Mouse (Mus musculus) forebrain, embryonic 11.5 days (tissue): ENCODE results near the gene Agtrap. TPM values are rescaled to one million over a fixed set of nuclear protein-coding genes. Genes with fewer than 3 reads are reported as not detected.

ENCODE experiments used
- ATAC-seq: fragments of 200-750 bp; cut with Nextera tagmentation; replicated peaks from 2 replicates; pipeline ENCODE4 v1.8.0; 2017; ENCODE audit warnings: moderate TSS enrichment; ENCODE audit not compliant: low FRiP score
- DNase-seq: peaks from one replicate; pipeline ENCODE4 v3.0.0-alpha.2; 2017; ENCODE audit warnings: low spot score
- H3K27ac ChIP-seq: fragments of 300-500 bp; sonication (generic); 2 replicates; pipeline ENCODE4 v1.5.1; 2014; ENCODE audit warnings: low read depth, low read length
- H3K27me3 ChIP-seq: fragments of 300-500 bp; sonication (generic); 2 replicates; pipeline ENCODE4 v1.6.1; 2014; ENCODE audit warnings: mild to moderate bottlenecking, low read length, mixed read lengths; ENCODE audit not compliant: control insufficient read depth, insufficient read depth
- H3K36me3 ChIP-seq: fragments of 300-500 bp; sonication (generic); 2 replicates; pipeline ENCODE4 v1.6.1; 2014; ENCODE audit warnings: mild to moderate bottlenecking, low read length, moderate library complexity, mixed read lengths; ENCODE audit not compliant: control insufficient read depth, insufficient read depth
- H3K4me1 ChIP-seq: fragments of 300-500 bp; sonication (generic); replicated peaks from 2 replicates; pipeline ENCODE4 v1.6.1; 2014; ENCODE audit warnings: low read length, mixed read lengths; ENCODE audit not compliant: control insufficient read depth, insufficient read depth
- H3K4me2 ChIP-seq: fragments of 300-500 bp; sonication (generic); 2 replicates; pipeline ENCODE4 v1.6.1; 2014; ENCODE audit warnings: low read depth, mild to moderate bottlenecking, low read length, moderate library complexity, mixed read lengths; ENCODE audit not compliant: severe bottlenecking
- H3K4me3 ChIP-seq: fragments of 300-500 bp; sonication (generic); 2 replicates; pipeline ENCODE4 v1.5.1; 2014; ENCODE audit warnings: low read depth, low read length
- H3K9ac ChIP-seq: fragments of 300-500 bp; sonication (generic); 2 replicates; pipeline ENCODE4 v1.6.1; 2014; ENCODE audit warnings: low read length
- H3K9me3 ChIP-seq: fragments of 300-500 bp; sonication (generic); 2 replicates; pipeline ENCODE4 v1.6.1; 2016; ENCODE audit warnings: low read length, mixed read lengths; ENCODE audit not compliant: control insufficient read depth
- WGBS: fragments of 180-500 bp; shearing (Covaris S2); extraction: QIAGEN DNeasy Blood & Tissue Kit; methylation state at CpG from one replicate; pipeline ENCODE4 v1.1.7; 2014; 5-methylcytosine and 5-hydroxymethylcytosine counted together
- polyA plus RNA-seq: library from polyadenylated mRNA; unstranded; fragments of >200 nt; fragmentation: Nextera tagmentation; extraction: Ambion mirVana; gene quantifications from 2 replicates; pipeline ENCODE4 v1.2.1, GENCODE M21; 2014

Agtrap gene
- polyA plus RNA-seq, 1 experiment from 2014 or later: 15.0 TPM

DNA sequence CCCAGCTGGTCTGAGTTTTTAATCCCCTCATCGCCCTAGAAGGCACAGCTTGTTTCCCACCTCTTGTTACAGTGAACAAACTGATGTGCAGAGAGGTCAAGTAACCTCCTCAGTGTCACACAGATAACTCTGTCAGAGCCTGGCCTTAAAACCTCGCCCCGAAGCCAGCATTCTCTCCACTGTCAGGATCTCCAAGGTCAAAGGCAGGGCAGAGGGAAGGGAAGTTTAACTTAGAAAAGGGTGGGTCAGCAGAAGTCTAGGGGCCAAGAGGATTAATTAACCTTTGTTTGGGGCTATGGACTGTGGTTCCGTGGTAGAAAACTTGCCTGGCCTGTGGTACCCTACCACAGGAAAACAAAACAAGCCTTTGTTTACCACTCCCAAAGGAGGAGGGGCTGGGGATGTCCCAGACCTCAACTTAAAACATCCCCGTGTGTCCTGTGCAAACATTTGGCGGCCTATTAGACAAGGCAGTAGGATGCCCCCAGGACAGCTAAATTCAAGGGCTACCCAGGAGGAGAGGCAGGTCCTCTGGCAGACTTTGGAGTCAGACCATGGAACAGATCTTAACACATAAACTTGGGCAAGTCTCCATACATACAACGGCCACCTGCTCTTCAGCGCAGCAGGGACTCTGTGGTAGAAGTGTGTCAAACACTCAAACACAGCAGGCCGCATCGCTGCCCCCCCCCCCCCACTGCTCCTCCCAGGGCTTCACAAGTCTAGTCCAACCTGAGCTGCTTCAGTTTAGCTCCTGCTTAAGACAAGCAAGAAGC is 2.5 kb downstream of the Agtrap start:
- 41% methylated on average over 10 of the region's 10 CpGs for WGBS
- H3K4me2 ChIP-seq: no peak overlapping the region
- H3K9ac ChIP-seq: no peak overlapping the region
- ATAC-seq (no peak), DNase-seq (no peak)
- H3K4me3 ChIP-seq: no peak overlapping the region
- no peaks in the 10 kb centered on the region for H3K27me3 ChIP-seq
- H3K36me3 ChIP-seq: no peaks in the 10 kb centered on the region
- peaks cover 12% of the 10 kb centered on the region; the same call in 1 of the 2 replicates for H3K4me1 ChIP-seq
- no peak overlapping the region for H3K27ac ChIP-seq
- H3K9me3 ChIP-seq: no peaks in the 10 kb centered on the region

DNA sequence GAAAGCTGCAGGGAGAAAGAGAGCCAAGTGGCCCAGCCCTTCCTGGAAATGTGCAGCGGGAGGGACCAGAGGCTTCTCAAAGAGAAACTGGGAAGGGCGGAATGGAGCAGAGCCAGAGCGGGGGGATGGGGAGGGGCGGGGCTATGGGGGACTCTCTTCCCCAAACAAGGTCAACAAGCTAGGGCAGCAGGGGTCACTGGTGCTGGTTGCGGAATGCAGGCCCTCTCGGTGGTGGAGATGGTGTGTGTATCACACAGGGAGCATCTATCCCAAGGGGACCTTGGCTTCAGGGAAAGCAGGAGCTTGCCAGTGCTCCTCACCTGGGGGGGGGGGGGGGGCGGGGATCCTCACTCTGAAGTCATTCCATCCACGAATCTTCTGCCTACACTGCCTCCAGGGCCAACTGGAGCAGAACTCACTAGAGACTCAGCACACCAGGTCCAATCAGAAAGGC is 3.5 kb downstream of the Agtrap start:
- Histone ChIP-seq H3K4me1 (peaks cover 12% of the 10 kb centered on the region; the same call in 1 of the 2 replicates), H3K4me2 (no peak overlapping the region), H3K9me3 (no peaks in the 10 kb centered on the region), H3K9ac (no peak overlapping the region), H3K4me3 (no peak overlapping the region), H3K27me3 (no peaks in the 10 kb centered on the region), H3K27ac (no peak overlapping the region), H3K36me3 (no peaks in the 10 kb centered on the region)
- DNase-seq (no peak), ATAC-seq (no peak)
- WGBS: 10% methylated on average over 7 of the region's 8 CpGs

DNA sequence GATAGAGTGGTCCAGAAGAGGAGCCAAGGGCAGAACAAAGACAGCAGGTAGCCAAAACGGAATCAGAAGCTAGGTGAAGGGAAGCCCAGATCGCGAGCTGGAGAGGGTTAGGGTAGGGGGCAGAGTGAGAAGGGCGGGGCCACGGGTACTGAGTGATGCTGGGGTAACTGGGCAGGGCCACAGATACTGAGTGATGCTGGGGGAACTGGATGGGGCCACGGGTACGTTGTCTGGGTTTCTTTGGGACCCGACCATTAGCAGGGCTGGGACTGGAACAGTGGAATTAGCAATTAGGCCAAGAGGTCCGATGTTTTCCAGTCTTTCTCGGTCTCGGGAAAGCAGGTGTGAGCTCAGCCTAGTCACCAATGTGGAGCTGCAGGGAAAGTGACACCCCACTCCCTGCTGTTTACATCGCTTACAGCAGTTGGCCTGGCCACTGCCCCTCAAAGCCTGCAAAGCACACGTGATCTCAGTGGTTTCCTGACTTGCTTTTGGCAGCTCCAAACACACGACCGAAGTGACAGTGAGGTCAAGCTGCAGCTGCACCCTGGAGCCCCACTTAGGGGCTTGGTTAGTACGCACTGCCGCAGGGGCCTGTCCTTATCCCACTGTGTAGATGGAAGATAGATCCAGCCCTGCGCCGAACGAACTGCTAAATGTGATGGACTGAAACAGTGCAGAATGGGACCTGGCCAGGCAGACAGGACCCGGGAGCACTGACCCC is 4.5 kb downstream of the Agtrap start:
- Histone ChIP-seq H3K27ac (no peak overlapping the region), H3K9me3 (no peaks in the 10 kb centered on the region), H3K9ac (no peak overlapping the region), H3K4me3 (no peak overlapping the region), H3K36me3 (no peaks in the 10 kb centered on the region), H3K4me1 (peaks cover 11% of the 10 kb centered on the region; the same call in 1 of the 2 replicates), H3K27me3 (no peaks in the 10 kb centered on the region), H3K4me2 (no peak overlapping the region)
- WGBS: 67% methylated on average over 21 of the region's 21 CpGs
- no peak for DNase-seq
- ATAC-seq: no peak

DNA sequence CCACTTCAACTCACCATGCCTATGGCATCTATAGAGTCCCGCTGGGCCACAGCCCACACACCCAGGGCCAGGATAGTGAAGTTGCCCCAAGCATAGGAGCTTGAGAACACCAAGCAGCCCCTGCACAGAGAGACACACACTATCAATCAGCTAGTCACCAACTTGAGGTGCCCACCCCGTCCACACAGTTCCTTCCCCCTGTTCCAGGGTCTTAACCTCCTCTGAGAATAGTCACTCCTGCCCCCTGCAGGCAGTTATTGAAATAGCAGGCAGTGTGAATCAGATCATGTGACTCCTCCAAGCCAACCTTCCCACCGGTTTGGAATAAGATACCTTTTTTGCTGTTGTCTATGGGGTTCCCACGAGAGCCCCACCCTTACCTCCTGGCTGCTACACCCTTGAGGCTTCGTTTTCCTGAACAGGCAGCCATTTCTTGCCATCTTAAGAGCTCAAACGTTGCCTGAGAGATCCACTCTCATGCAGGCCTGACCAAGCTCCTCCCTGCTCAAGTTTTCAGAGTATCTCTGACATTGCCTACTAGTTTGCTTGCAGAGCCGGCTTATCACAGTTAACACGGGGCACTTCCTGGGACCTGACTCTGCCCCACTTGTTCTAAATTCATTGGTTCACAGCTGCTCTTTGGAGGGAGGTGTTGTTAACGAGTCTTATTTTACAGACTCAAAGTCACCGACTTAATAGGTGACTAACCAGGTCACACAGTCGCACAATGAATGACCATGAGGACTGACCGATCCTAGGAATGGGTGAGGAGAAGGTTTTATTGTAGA is 5.4 kb downstream of the Agtrap start:
- no peaks in the 10 kb centered on the region for H3K9me3 ChIP-seq
- H3K27me3 ChIP-seq: no peaks in the 10 kb centered on the region
- H3K4me3 ChIP-seq: no peak overlapping the region
- H3K36me3 ChIP-seq: no peaks in the 10 kb centered on the region
- no peak overlapping the region for H3K4me2 ChIP-seq
- DNase-seq (peak; percentile 81), ATAC-seq (peak; percentile 34; the same call in 1 of the 2 replicates)
- WGBS: 53% methylated on average over 12 of the region's 12 CpGs
- H3K4me1 ChIP-seq: peaks cover 6% of the 10 kb centered on the region; the same call in 1 of the 2 replicates
- no peak overlapping the region for H3K9ac ChIP-seq
- H3K27ac ChIP-seq: no peak overlapping the region

DNA sequence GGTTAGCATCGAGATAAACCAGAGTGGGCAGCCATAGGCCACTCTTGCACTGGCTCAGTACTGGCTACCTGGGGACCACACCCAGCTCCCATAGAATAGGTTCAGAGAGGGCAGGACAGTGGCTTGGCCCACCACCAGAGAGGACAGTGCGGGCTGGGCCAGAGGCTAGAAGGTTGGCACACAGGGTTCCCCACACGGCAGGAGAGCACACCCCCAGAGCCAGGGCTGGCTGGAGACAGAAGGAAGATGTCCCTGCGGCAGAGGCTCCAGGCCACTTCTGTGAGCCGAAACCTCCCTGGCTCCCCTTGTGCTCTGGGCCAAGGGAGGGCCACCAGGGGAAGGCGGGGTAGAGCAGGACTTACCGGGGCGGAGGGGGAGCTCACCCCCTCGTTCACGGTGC is 6.6 kb downstream of the Agtrap start:
- H3K36me3 ChIP-seq: no peaks in the 10 kb centered on the region
- no peak for DNase-seq
- H3K27ac ChIP-seq: no peak overlapping the region
- 93% methylated on average over 10 of the region's 10 CpGs for WGBS
- 0 out of 2 replicates have a peak, but pooled peaks cover 2% of the 10 kb centered on the region for H3K4me1 ChIP-seq
- no peaks in the 10 kb centered on the region for H3K27me3 ChIP-seq
- H3K9ac ChIP-seq: no peak overlapping the region
- no peak for ATAC-seq
- H3K4me2 ChIP-seq: no peak overlapping the region
- H3K9me3 ChIP-seq: no peaks in the 10 kb centered on the region
- H3K4me3 ChIP-seq: no peak overlapping the region

DNA sequence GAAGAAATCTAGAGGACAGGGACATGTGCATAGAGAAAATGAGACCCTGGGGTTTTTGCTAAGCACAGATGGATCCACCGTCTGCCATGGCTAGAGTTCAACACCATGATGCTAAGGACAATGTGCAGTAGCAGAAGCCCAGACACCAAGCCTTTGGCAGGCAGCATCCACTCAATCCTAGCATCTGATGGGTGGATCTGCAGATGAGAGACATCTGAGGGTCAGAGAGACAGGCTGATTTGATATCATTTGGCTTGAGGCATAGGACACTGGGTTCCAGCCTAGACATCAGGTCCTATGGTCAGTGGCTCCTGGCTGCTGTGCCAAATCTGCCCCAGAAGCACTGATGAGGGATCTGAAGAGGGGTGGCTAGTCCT is 7.2 kb downstream of the Agtrap start:
- Histone ChIP-seq H3K27ac (no peak overlapping the region), H3K9me3 (no peaks in the 10 kb centered on the region), H3K4me3 (no peak overlapping the region), H3K9ac (no peak overlapping the region), H3K4me2 (no peak overlapping the region), H3K4me1 (0 out of 2 replicates have a peak, but pooled peaks cover 2% of the 10 kb centered on the region), H3K27me3 (no peaks in the 10 kb centered on the region), H3K36me3 (no peaks in the 10 kb centered on the region)
- WGBS: 91% methylated on average over 1 of the region's 1 CpGs
- DNase-seq (no peak), ATAC-seq (no peak)

DNA sequence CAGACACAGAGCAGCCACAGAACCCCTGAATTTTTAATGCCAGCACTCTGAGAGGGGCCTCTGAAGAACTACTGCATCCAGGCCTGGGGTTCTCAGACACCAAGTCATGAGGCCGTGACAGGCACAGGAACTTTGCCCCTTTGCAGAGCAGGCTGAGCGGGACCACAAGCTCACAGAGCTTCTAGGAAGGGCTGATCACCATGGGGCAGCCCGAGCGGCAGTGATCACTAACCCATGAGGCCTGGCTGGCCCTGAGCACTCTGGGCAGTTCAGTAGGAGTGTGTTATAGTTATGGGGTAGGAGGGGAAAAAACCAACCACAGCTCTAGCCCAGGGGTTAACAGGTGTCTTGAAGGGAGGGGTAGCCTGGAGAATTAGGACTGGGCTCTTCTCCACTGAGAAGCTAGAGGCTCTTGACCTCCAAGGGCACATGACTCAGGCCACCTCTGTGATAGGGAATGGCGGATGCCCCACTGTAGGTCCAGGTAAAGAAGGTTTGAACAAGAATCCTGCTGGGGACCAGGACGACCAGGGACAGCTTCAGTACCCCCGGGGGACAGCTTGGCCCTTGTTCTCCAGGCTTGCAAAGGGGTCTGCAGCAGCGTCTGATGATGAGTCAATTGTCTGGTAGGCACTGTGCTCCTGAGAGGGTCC is 7.8 kb downstream of the Agtrap start:
- no peak overlapping the region for H3K27ac ChIP-seq
- H3K4me3 ChIP-seq: no peak overlapping the region
- ATAC-seq (no peak), DNase-seq (no peak)
- 90% methylated on average over 8 of the region's 8 CpGs for whole genome bisulfite sequencing
- no peak overlapping the region for H3K4me2 ChIP-seq
- 0 out of 2 replicates have a peak, but pooled peaks cover 2% of the 10 kb centered on the region for H3K4me1 ChIP-seq
- H3K9me3 ChIP-seq: no peaks in the 10 kb centered on the region
- no peaks in the 10 kb centered on the region for H3K36me3 ChIP-seq
- no peaks in the 10 kb centered on the region for H3K27me3 ChIP-seq
- no peak overlapping the region for H3K9ac ChIP-seq

DNA sequence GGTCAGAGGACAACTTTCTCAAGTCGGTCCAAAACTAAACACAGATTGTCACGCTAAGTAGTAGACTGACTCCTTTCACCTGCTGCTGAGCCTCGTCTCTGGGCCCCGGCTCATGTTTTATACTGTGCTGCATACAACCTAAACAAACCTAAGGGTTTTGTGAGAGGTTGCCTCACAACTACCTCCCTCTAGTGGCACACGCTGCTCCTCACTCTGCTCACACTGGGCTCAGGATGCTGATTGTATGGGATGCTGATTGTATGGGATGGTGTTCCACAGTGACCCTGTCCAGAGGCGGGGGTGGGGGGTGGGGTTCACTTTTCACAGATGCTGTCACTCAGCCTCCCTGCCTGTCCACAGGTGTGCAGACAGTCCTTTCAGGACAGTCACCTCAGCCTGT is 8.6 kb downstream of the Agtrap start:
- Histone ChIP-seq H3K27ac (no peak overlapping the region), H3K36me3 (no peaks in the 10 kb centered on the region), H3K27me3 (no peaks in the 10 kb centered on the region), H3K9me3 (no peaks in the 10 kb centered on the region), H3K9ac (no peak overlapping the region), H3K4me3 (no peak overlapping the region), H3K4me1 (0 out of 2 replicates have a peak, but pooled peaks cover 2% of the 10 kb centered on the region), H3K4me2 (no peak overlapping the region)
- ATAC-seq: no peak
- WGBS: 71% methylated on average over 6 of the region's 6 CpGs
- no peak for DNase-seq
